Mouse (Mus musculus) liver, adult (tissue): ENCODE measurements around the gene Timeless.

Source experiments
- GATA4 ChIP-seq: IDR thresholded peaks from 2 replicates; pipeline ENCODE4 v1.6.1; 2014; ENCODE audit warnings: mild to moderate bottlenecking, low read length; ENCODE audit not compliant: insufficient replicate concordance

The Timeless gene

DNA sequence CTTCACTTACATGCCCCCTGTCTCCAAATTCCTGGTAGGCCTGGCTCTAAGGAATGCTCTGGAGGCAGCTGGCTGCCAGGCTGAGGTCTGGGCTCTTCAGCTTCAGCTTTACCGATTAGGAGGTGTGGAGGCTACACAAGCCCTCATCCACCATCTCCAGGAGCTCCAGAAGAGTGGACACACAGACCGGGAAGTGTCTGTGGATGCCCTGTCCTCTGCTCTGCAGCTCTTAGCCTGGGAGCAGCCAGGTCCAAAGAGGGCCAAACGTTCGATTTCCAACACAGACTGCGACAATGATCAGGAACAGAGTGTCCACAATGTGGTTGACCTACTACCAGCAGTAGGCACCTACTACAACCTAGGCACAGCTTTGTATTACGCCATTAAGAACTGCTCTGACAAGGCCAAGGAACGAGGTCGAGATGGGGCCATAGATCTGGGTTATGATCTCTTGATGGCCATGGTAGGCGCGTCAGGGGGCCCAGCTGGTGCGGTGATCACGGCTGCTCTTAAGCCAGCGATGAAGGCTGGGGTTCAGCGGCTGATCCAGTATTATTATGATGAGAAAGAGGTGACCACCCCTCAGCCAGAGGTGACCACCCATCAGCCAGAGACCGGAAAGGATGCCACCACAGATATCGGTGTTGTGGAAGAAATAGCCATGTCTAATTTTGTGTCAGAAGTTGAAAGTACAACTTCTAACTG is 37.5 kb downstream of the Timeless start:
- no peak for TF ChIP-seq GATA4

GRCm38 (mm10) chr10:128270287-128270841 is 38.5 kb downstream of the Timeless start, which contains the start of gene Stat2:
Gene Stat2, plus strand, starts transcription at chr10:128270559.
- TF ChIP-seq GATA4: peak; percentile 56; the same call in 1 of the 2 replicates

DNA sequence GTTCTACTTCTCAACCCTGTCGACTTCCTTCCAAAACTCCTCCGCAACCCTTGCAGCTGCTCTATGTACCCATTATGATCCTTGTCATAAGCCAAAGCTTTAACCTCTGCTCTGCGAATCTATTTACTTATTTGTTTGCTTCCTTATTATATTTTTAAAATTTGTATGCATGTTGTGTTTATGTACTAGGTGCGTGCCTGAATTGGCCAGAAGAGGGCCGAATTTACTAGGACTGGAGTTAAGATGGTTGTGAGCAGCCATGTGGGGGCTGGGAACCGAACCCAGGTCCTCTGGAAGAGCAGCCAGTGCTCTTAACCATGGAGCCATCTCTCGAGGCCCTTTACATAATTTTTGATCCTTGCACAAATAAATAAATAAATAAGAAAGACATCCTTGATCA is 39.0 kb downstream of the Timeless start:
- no peak for TF ChIP-seq GATA4

DNA sequence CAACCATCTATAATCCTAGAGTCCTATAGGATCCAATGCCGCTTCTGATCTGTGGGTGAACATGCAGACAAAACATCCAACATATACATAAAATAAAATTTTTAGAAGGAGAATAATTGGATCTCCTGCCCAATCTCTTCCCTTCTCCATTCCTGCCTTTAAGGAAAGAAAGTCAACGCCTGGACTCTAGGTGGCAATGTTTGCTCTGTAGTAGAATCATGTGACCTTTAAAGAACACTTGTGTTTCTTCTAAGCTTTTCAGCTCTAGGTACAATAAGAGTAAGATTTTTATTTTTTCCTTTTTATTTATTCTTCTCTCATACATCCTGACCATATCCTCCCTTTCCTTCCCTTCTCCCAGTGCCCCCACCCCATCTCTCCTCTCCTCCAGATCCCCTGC is 40.0 kb downstream of the Timeless start:
- no peak for TF ChIP-seq GATA4

GRCm38 (mm10) chr10:128278158-128278557 is 46.3 kb downstream of the Timeless start:
- TF ChIP-seq GATA4: no peak

- no peak for TF ChIP-seq GATA4
Measured at GRCm38 (mm10) chr10:128280943-128281342, 49.1 kb downstream of the Timeless start.

GRCm38 (mm10) chr10:128281682-128282081 is 49.8 kb downstream of the Timeless start:
- no peak for TF ChIP-seq GATA4

DNA sequence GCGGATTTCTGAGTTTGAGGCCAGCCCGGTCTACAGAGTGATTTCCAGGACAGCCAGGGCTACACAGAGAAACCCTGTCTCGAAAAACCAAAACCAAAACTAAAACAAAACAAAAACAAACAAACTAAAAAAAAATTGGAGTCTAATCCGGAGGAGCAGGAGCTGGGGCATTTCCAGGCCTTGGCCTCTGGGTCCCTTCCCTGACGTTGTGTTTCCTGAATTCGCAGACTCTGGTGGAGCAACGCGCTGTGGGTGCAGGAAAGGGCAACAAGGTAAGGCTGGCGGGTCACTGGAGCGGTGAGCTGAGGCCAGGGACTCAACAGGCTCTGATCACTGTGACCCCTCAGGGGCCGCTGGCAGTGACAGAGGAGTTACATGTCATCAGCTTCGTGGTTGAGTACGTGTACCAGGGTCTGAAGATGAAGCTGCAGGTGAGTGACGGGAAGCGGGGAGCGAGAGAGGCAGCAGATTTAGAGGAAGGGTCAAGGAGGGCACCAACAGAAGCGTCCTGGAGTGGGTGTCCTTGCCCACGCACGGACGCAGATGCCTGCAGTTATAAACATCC is 51.1 kb downstream of the Timeless start:
- TF ChIP-seq GATA4: no peak

DNA sequence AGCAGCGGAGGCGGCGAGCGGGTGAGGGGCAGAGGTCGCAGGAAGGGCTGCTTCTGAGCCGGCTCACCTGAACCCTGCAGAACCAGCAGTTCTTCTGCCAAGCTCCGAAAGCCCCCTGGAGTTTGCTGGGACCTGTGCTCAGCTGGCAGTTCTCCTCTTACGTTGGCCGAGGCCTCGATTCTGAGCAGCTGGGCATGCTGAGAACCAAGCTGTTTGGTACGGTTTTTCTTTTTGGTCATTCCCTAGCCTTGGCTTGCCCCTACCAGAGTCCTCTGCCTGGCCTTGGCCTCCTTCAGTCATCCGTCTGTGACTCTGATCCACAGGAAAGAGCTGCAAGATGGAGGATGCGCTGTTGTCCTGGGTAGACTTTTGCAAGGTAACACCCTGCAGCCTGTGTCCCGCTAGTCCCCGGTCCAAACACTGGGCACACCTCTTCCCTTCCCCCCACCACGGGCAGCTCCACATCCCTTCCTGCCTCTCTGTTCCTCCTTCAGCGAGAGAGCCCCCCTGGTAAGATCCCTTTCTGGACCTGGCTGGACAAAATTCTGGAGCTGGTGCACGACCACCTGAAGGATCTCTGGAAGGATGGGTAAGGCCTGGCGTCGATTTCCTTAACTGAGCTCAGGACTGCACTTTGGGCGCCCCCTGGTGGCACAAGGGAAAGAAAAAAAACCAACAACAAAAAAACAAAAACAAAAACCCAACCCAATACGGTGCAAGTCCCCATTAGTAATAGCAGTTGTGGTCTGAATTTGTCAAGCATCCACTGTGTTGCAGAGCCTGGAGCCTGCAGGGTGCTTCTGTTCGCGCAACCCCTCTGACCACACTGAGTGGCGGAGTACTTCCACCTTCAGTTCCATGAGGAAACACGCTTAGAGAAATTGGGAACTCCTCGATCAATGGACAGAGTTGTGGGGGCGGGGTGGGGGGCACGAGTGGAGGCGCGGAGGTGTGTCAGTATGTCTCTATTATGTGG is 52.0 kb downstream of the Timeless start:
- TF ChIP-seq GATA4: no peak

GRCm38 (mm10) chr10:128296370-128297090 is 64.7 kb downstream of the Timeless start:
- no peak for TF ChIP-seq GATA4

DNA sequence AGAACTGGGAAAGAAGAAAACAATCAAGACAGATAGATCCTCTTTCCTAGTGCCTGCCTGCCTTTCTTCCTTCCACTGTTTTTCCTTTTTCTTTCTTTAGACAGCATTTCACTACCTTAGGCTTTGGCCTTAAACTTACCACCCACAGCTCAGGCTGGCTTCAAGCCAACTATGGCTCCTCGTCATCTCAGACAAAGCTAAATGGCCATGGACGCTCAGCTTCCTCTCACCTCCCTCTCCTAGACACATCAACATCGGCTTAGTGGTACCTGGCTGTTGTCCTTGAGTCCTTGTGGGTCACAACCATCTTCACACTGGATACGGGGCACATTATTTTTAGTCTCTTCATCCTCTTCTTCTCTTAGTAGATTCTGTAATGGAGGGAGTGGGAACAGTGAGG is 65.4 kb downstream of the Timeless start:
- no peak for TF ChIP-seq GATA4

- TF ChIP-seq GATA4: no peak
Measured at GRCm38 (mm10) chr10:128297622-128298021, 65.8 kb downstream of the Timeless start.

DNA sequence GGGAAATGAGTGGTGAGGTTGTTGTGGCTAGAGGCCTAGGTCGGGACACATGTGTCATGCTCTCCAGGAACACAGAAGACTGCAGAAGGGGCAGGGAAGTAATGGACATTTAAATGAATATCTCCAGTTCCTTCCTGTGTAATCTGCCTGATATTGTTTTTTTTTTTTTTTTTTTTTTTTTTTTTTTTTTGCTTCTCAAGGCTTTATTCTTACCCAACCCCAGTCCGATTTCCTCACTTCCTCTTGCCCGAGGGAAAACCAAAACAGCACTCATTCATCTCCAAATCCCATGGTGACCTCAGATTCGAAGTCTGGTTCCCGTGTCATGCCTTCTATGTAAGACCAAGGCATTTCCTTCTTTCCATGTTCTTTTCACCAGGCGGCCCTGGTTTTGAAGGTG is 66.4 kb downstream of the Timeless start:
- TF ChIP-seq GATA4: no peak

DNA sequence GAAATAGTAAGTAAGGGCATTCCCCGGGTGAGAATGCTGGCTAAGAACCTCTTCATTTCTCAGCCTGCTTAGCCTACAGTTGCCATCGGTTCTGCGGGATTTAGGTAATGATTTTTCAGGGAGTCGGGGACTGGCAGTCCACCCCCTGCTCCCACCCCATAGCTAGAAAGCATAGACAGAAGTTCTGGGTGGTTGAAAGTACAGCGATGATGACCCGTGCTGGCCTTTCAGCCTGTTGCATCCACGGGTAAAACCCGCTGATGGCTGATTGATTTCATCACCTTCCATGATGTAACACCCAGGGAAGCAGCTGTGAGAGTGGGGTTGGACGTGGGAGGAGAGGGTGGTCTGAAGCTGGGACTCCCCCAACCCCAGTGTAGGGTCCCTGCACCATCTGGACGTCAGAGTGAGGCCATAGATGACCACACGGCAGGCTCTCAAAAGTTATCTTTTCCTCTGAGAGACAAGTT is 66.9 kb downstream of the Timeless start, which contains the start of gene Il23a:
Gene Il23a (minus strand): TSS at position 51 of the 470 bp plus-strand sequence.
- TF ChIP-seq GATA4: no peak
